Mouse (Mus musculus) cerebellum, adult 11-12 months (tissue): ENCODE measurements around the gene Fgf23.

Experiments
- DNase-seq: peaks from one replicate; pipeline ENCODE4 v3.0.0; 2022

The Fgf23 gene

DNA sequence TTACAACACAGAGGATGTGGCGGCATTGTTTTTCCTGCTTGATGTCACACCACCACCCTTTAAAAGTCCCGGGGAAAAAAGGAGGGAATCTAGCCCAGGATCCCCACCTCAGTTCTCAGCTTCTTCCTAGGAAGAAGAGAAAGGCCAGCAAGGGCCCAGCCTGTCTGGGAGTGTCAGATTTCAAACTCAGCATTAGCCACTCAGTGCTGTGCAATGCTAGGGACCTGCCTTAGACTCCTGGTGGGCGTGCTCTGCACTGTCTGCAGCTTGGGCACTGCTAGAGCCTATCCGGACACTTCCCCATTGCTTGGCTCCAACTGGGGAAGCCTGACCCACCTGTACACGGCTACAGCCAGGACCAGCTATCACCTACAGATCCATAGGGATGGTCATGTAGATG, at the start of gene Fgf23:
Fgf23 (plus strand) TSS at position 86 of the 400 bp plus-strand sequence.
- DNase-seq = no peak

DNA sequence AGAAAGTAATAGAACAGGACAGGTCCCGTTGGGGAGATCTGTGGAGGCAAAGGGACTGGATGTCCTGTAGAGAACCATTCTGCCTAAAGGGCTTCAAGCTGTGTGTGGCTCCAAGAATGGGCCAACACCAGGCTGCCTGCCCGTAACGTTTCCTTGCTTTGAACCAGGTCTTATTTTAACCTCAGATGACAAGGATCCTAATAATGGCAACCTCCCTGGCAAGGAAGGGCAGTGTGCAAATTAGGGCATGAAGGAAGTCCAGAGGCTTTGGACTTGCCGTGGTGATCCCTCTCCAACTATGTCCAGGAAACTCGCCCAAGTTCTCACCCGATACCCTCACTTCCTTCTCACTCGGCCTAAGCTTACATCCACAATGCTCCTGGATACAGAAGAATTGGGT, 47.9 kb upstream of the Fgf23 start:
- no peak for DNase-seq

- no peak for DNase-seq
Measured at GRCm38 (mm10) chr6:127034760-127035159, 37.9 kb upstream of the Fgf23 start.

- no peak for DNase-seq
Measured at GRCm38 (mm10) chr6:127044909-127045308, 27.8 kb upstream of the Fgf23 start.

GRCm38 (mm10) chr6:127050847-127051246, 21.9 kb upstream of the Fgf23 start:
- DNase-seq = no peak

GRCm38 (mm10) chr6:127056990-127057588, 15.6 kb upstream of the Fgf23 start:
- DNase-seq = no peak

DNA sequence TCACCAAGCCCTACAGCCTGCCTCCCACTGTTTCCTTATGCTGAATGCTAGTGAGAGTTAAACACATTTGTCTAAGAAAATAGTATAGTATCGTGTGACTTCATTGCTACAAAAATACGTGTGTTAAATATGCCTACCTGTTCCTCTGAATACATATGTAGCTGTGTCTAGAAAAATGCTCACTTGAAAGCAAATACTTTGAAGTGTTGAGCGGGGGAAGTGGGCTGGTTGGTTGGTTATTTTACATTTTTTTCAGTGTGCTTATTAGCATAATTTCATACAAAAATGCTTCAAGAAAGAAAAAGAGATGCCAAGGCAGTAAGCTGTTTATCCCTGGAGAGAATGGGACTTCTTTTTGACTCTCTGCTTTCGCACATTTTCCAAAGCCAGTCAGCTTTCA, 12.7 kb upstream of the Fgf23 start:
- DNase-seq = no peak

GRCm38 (mm10) chr6:127063915-127064314, 8.8 kb upstream of the Fgf23 start:
- DNase-seq = no peak

DNA sequence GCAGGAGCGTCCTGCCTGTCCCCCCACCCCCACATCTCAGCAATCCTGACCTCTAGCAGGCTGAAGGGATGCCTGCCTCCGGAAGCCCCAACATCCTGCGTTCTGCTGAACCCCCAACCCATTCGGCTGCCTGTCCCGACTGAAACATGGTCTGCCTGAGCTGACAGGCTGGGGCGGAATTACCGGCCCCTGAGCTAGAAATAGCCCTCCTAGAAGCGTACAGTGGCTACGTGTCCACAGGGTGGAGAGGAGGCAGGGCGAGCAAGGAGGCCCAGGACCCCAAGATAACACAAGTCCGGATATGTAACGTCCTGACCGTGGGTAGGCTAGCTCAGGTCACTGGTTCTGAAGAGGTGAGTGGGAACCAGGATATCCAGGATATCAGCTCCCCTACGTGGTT, 7.9 kb upstream of the Fgf23 start:
- no peak for DNase-seq

- peak; percentile 77 for DNase-seq
Measured at GRCm38 (mm10) chr6:127079867-127080731, 7.4 kb downstream of the Fgf23 start.

DNA sequence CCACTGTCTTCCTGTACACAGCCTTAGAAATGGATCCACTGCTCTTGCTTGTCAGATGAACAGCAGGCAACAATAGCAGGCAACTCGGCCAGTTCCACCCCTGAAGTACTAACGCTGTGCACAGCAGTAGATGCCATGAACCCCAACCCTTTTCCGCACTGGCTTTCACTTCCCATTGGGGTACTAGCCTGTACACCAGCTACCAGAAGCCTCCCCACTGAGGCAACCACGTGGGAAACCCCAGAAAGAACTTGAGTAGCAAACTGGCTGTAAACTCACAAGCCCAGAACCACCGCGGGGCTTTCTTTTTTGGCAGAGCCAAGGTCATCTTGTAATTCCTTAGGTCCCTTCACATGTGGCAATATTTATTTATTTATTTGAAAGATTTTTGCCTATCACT, 9.1 kb downstream of the Fgf23 start:
- no peak for DNase-seq

DNA sequence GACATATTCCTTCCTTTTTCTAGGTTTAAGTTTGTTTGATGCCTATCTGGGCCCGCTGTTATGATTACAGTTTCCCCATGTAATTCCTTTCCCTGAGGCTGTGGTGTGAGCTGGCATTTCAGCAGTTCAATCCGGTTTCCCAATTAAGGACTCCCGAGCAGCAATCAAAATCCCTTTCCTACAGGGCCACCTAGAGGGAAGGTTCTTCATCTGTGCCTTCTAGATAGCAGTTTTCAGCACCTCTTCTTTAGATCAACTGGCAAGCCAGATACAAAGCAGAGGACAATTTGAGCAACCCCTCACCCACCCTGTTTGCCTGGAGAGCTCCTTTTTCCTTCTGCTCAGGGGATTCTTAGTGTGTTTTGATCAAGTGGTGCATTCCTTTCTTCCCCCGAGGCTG, 14.0 kb downstream of the Fgf23 start:
- no peak for DNase-seq

DNA sequence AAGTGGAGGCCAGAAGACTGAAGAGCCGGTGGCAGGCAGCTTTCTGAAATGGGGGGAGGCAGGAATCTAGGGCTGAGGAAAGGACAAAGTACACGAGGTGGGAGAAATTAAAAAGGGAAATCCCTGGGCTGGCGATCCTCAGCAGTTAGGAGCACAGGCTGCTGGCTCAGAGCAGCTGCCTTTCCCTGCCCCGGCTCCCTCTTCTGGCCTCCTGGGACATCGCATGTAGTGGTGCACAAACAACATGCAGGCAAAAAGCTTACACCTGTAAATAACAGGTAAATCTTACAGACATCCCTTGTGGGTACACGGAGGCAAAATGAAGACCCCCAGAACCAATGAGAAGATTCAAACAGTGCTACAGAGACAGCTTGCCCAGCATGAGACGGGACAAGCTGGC, 21.9 kb downstream of the Fgf23 start:
- DNase-seq = no peak

- no peak for DNase-seq
Measured at GRCm38 (mm10) chr6:127103506-127104275, 31.0 kb downstream of the Fgf23 start.

DNA sequence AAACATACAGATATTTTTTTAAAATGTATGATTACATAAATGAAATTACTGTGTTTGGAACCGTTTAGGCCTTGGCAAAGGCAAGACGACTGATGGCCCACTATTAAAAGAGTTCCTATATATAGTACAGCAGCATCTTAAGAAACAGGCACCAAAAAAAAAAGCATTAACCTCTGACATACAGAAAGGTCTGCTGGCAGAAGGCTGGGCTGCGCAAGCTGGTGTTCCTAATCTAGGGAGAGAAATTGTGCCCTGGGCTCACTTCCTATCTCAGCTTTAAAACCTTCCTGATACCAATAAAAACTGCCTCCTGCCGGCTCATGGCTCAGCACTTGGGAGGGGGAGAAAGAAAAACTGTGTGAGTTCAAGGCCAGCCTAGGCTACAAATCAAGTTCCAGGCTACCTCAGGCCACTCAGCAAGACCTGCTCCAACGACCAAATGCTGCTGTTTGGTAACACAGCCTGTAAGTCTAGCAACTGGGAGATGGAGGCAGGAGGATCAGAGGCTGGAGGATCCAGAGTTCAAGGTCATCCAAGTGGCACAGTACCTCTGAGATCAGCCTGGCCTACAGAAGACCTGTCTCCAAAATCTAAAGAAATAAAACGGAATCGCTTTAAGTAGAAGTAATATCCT, 31.8 kb downstream of the Fgf23 start:
- DNase-seq = no peak

- DNase-seq = no peak
Measured at GRCm38 (mm10) chr6:127105107-127105506, 32.4 kb downstream of the Fgf23 start.

DNA sequence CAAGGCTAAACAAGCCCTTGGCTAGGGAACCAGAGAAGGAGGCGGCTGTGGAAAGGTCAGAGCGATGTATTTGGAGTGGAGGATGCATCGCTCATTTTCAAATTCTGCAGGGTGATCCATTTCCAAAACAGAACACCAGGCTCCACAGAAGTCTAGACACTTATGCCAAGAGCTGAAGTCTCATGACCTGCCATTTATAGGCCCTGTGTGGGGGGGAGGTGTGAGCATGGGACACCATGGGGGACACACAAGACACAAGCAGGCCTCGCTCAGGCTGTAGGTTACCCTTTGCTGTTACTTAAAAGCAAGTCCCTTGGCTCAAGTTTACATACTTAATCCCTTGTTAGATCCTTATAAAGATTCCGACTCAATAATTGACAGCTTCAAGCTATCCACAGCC, 33.5 kb downstream of the Fgf23 start:
- DNase-seq = no peak

GRCm38 (mm10) chr6:127106726-127107125, 34.0 kb downstream of the Fgf23 start:
- no peak for DNase-seq

DNA sequence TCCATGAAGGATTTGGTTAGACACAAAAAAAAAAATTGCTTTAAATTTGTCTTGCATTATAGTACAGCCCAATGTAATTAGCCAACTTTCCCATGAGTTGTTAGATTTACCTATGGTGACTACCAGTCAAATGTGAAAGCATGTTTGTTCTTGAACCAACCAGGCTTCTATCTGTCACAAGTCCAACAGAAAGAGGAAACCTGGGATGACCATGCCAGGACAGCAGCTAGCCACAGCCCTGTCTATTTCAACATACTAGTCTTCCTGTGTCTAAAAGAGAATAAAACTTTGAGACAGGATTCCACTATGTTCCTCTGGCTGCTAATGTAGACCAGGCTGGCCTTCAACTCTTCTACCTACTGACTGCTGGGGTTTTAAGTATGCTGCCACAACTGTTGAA, 34.7 kb downstream of the Fgf23 start:
- DNase-seq = no peak

GRCm38 (mm10) chr6:127108368-127109060, 35.8 kb downstream of the Fgf23 start:
- DNase-seq = no peak

DNA sequence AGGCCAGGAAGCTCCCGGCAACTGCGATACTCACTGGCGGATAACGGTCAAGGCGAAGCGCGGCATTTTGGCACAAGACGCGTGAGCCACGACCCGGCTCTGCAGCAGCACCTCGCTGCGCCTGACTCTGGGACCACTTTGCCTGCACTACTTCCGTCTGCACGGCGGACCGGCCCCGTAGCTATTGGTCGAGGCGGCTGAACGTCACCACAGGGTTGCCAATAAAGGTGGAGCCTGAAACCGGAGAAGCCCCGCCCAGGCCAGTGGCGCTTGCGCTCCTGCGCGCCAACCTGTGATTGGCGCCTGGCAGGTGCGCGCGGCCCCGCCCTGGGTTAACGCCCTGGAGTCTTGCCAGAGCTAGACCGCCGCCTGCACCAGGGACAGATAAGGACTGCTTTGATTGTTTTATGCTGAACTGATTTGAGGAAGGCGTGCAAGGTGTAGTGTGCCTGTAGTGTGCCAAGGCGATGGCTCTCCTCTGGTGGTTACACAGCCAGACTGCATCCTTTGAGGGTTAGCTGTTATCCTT, 36.8 kb downstream of the Fgf23 start, which contains the start of gene Tigar:
Tigar (minus strand) TSS at position 156 of the 529 bp plus-strand sequence.
- DNase-seq = peak; percentile 96

DNA sequence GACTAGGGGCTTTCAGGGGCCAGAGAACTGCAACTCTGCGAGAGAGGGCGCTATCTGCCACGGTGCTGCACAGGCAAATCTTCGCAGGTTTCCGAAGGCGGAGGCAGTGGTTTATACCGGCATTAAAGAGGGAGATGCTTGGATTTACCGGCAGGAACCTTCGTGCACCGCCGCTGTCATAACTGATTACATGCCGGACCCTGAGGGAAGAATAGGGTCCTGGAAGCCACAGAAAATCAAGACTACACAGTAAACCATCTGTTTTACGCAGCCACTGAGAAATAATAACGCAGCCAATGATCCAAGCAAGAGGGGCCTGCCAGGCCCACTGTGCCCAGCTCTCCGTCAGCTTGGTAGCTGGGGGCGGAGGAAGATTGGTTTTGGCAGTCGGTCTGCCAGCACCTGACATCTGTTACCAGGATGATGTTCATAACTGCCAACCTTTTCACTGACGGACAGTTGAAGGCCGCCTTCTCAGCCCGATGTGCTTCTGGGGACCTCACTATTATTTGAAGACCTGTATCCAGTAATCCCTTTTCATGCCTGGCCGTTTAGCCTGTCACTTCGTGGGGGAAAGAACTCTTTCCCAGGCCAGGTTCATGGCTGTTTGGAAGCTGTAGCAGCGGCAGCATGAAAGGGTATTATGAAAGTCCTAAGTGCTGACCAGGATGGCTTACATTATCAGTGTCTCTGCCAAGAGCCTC, 42.2 kb downstream of the Fgf23 start:
- DNase-seq = no peak
